Mouse (Mus musculus) liver, embryonic 11.5 days (tissue): ENCODE data around the gene Matn4. TPM values are rescaled to one million over a fixed set of nuclear protein-coding genes. Genes with fewer than 3 reads are reported as not detected.

Experiments
- microRNA-seq: library from miRNA; unstranded; fragments of <30 nt; microRNA quantifications from one replicate; pipeline ENCODE4, GENCODE M21; 2017; ENCODE audit warnings: borderline number of aligned reads
- polyA plus RNA-seq: library from polyadenylated mRNA; unstranded; fragments of >200 nt; fragmentation: Nextera tagmentation; extraction: Ambion mirVana; gene quantifications from 2 replicates; pipeline ENCODE4 v1.2.1, GENCODE M21; 2014

Gene Matn4
- polyA plus RNA-seq, 1 experiment from 2014 or later: 0.32 TPM

Small RNA genes lying within 50 kb of the gene (microRNA-seq; reads per million reads assigned to microRNA genes)
- not detected for gene Mir7678

Other genes starting within 250 kb of the Matn4 start
- gene Kcns1, start 234.0 kb downstream of the Matn4 start, polyA plus RNA-seq: 0.06 TPM in 1 of 2 replicates, not detected in the other
- not detected in 2 replicates for gene Wfdc5, start 222.4 kb downstream of the Matn4 start, polyA plus RNA-seq
- gene Wfdc12, start 214.6 kb downstream of the Matn4 start, polyA plus RNA-seq: not detected in 2 replicates
- not detected in 2 replicates for gene Wfdc15a, start 205.0 kb downstream of the Matn4 start, polyA plus RNA-seq
- not detected in 2 replicates for gene Wfdc15b, start 183.5 kb downstream of the Matn4 start, polyA plus RNA-seq
- not detected in 2 replicates for gene Svs2, start 166.7 kb downstream of the Matn4 start, polyA plus RNA-seq
- gene Svs3b, start 148.5 kb downstream of the Matn4 start, polyA plus RNA-seq: not detected in 2 replicates
- gene Svs4, start 126.7 kb downstream of the Matn4 start, polyA plus RNA-seq: not detected in 2 replicates
- not detected in 2 replicates for gene Svs3a, start 115.9 kb downstream of the Matn4 start, polyA plus RNA-seq
- not detected in 2 replicates for gene Svs6, start 88.4 kb downstream of the Matn4 start, polyA plus RNA-seq
- gene Svs5, start 72.4 kb downstream of the Matn4 start, polyA plus RNA-seq: not detected in 2 replicates
- 9.4 and 11.6 TPM in 2 replicates for gene Slpi, start 16.1 kb downstream of the Matn4 start, polyA plus RNA-seq
- 0.04 and 0.12 TPM in 2 replicates for gene Rbpjl, start 2.0 kb downstream of the Matn4 start, polyA plus RNA-seq
- gene Sdc4, start 38.7 kb upstream of the Matn4 start, polyA plus RNA-seq: 38.9 and 39.2 TPM in 2 replicates
- 49.1 and 52.8 TPM in 2 replicates for gene Sys1, start 51.8 kb upstream of the Matn4 start, polyA plus RNA-seq
- 4.4 and 7.4 TPM in 2 replicates for gene Gm20458, start 55.8 kb upstream of the Matn4 start, polyA plus RNA-seq
- not detected in 2 replicates for gene Trp53tg5, start 68.6 kb upstream of the Matn4 start, polyA plus RNA-seq
- gene Dbndd2, start 80.9 kb upstream of the Matn4 start, polyA plus RNA-seq: 2.1 TPM in 2 replicates
- 52.1 and 58.7 TPM in 2 replicates for gene Pigt, start 92.4 kb upstream of the Matn4 start, polyA plus RNA-seq
- gene Wfdc2, start 157.3 kb upstream of the Matn4 start, polyA plus RNA-seq: 8.2 and 9.1 TPM in 2 replicates
- not detected in 2 replicates for gene Spint3, start 168.3 kb upstream of the Matn4 start, polyA plus RNA-seq
- not detected in 2 replicates for gene Wfdc6a, start 180.3 kb upstream of the Matn4 start, polyA plus RNA-seq
- gene Eppin, start 188.4 kb upstream of the Matn4 start, polyA plus RNA-seq: not detected in 2 replicates
- gene Wfdc6b, start 208.4 kb upstream of the Matn4 start, polyA plus RNA-seq: not detected in 2 replicates
- gene Wfdc8, start 208.5 kb upstream of the Matn4 start, polyA plus RNA-seq: not detected in 2 replicates
- not detected in 2 replicates for gene Wfdc16, start 233.6 kb upstream of the Matn4 start, polyA plus RNA-seq